Mouse (Mus musculus): ENCODE measurements around the gene Snupn.
"Not testable (repeated sequence)": the region's sequence is repeated elsewhere in the genome, so short reads cannot be mapped to it uniquely, and the experiment has no call there.

The Snupn gene

GRCm38 (mm10) chr9:56950414-56951400 lies at the start of gene Snupn:
Gene Snupn (plus strand): TSS chr9:56950878.
- peak; percentile 97 for DNase-seq (ENCODE audit: low spot score)

- no peak for DNase-seq (ENCODE audit: low spot score)
Observed at GRCm38 (mm10) chr9:56901187-56901586, 49.5 kb upstream of the Snupn start.

GRCm38 (mm10) chr9:56903662-56904061 lies 47.0 kb upstream of the Snupn start:
- DNase-seq (ENCODE audit: low spot score) = no peak

GRCm38 (mm10) chr9:56907549-56907948 lies 43.1 kb upstream of the Snupn start:
- DNase-seq (ENCODE audit: low spot score) = no peak

GRCm38 (mm10) chr9:56909991-56910390 lies 40.7 kb upstream of the Snupn start:
- not testable (repeated sequence) for DNase-seq (ENCODE audit: low spot score)

- DNase-seq (ENCODE audit: low spot score) = no peak
Observed at GRCm38 (mm10) chr9:56911017-56911416, 39.7 kb upstream of the Snupn start.

GRCm38 (mm10) chr9:56913991-56914390 lies 36.7 kb upstream of the Snupn start:
- no peak for DNase-seq (ENCODE audit: low spot score)

GRCm38 (mm10) chr9:56915116-56915515 lies 35.6 kb upstream of the Snupn start:
- DNase-seq (ENCODE audit: low spot score) = no peak

- no peak for DNase-seq (ENCODE audit: low spot score)
Observed at GRCm38 (mm10) chr9:56915695-56916410, 34.8 kb upstream of the Snupn start.

GRCm38 (mm10) chr9:56917131-56917530 lies 33.5 kb upstream of the Snupn start:
- DNase-seq (ENCODE audit: low spot score) = no peak

- no peak for DNase-seq (ENCODE audit: low spot score)
Observed at GRCm38 (mm10) chr9:56918466-56918865, 32.2 kb upstream of the Snupn start.

GRCm38 (mm10) chr9:56922746-56923145 lies 27.9 kb upstream of the Snupn start:
- no peak for DNase-seq (ENCODE audit: low spot score)

GRCm38 (mm10) chr9:56923841-56924650 lies 26.6 kb upstream of the Snupn start:
- DNase-seq (ENCODE audit: low spot score) = no peak

GRCm38 (mm10) chr9:56924651-56925027 lies 26.0 kb upstream of the Snupn start:
- DNase-seq (ENCODE audit: low spot score) = no peak

GRCm38 (mm10) chr9:56925291-56926024 lies 25.2 kb upstream of the Snupn start:
- DNase-seq (ENCODE audit: low spot score) = no peak

GRCm38 (mm10) chr9:56926025-56926360 lies 24.7 kb upstream of the Snupn start:
- no peak for DNase-seq (ENCODE audit: low spot score)

- DNase-seq (ENCODE audit: low spot score) = no peak
Observed at GRCm38 (mm10) chr9:56926387-56926786, 24.3 kb upstream of the Snupn start.

GRCm38 (mm10) chr9:56927191-56928012 lies 23.3 kb upstream of the Snupn start:
- DNase-seq (ENCODE audit: low spot score) = no peak

GRCm38 (mm10) chr9:56928041-56928811 lies 22.5 kb upstream of the Snupn start, which contains the start of gene Snx33:
Gene Snx33 (minus strand): TSS chr9:56928371.
- DNase-seq (ENCODE audit: low spot score) = peak; percentile 60

GRCm38 (mm10) chr9:56929496-56929895 lies 21.2 kb upstream of the Snupn start:
- DNase-seq (ENCODE audit: low spot score) = no peak

Measured in c-Kit-positive CD71-positive TER-119-positive erythroid progenitor cells, embryonic 14.5 days (primary cell).